Mouse (Mus musculus) forebrain, embryonic 12.5 days (tissue): ENCODE data around the gene Rock2. TPM values are rescaled to one million over a fixed set of nuclear protein-coding genes. Genes with fewer than 3 reads are reported as not detected.

ENCODE experiments used
- ATAC-seq: fragments of 200-750 bp; cut with Nextera tagmentation; 2 replicates; pipeline ENCODE4 v1.8.0; 2017; ENCODE audit warnings: moderate TSS enrichment; ENCODE audit not compliant: low FRiP score
- H3K27ac ChIP-seq: fragments of 300-500 bp; sonication (generic); 2 replicates; pipeline ENCODE4 v1.5.1; 2016; ENCODE audit warnings: mild to moderate bottlenecking
- H3K27me3 ChIP-seq: fragments of 300-500 bp; sonication (generic); 2 replicates; pipeline ENCODE4 v1.6.1; 2016; ENCODE audit warnings: mild to moderate bottlenecking
- H3K36me3 ChIP-seq: fragments of 300-500 bp; sonication (generic); replicated peaks from 2 replicates; pipeline ENCODE4 v1.6.1; 2016; ENCODE audit warnings: mild to moderate bottlenecking
- H3K4me1 ChIP-seq: fragments of 300-500 bp; sonication (generic); 2 replicates; pipeline ENCODE4 v1.6.1; 2016
- H3K4me2 ChIP-seq: fragments of 300-500 bp; sonication (generic); 2 replicates; pipeline ENCODE4 v1.6.1; 2016; ENCODE audit warnings: mild to moderate bottlenecking, moderate library complexity
- H3K4me3 ChIP-seq: fragments of 300-500 bp; sonication (generic); replicated peaks from 2 replicates; pipeline ENCODE4 v1.5.1; 2016; ENCODE audit warnings: mild to moderate bottlenecking
- H3K9ac ChIP-seq: fragments of 300-500 bp; sonication (generic); 2 replicates; pipeline ENCODE4 v1.6.1; 2016; ENCODE audit warnings: mild to moderate bottlenecking
- H3K9me3 ChIP-seq: fragments of 300-500 bp; sonication (generic); 2 replicates; pipeline ENCODE4 v1.6.1; 2016
- WGBS: fragments of 180-500 bp; shearing (Covaris S2); methylation state at CpG from one replicate; pipeline ENCODE4 v1.1.7; 2016; 5-methylcytosine and 5-hydroxymethylcytosine counted together
- polyA plus RNA-seq: library from polyadenylated mRNA; unstranded; fragments of >200 nt; fragmentation: Nextera tagmentation; extraction: Ambion mirVana; gene quantifications from 2 replicates; pipeline ENCODE4 v1.2.1, GENCODE M21; 2016

Gene Rock2
- polyA plus RNA-seq: 21.0 and 22.9 TPM in 2 replicates

DNA sequence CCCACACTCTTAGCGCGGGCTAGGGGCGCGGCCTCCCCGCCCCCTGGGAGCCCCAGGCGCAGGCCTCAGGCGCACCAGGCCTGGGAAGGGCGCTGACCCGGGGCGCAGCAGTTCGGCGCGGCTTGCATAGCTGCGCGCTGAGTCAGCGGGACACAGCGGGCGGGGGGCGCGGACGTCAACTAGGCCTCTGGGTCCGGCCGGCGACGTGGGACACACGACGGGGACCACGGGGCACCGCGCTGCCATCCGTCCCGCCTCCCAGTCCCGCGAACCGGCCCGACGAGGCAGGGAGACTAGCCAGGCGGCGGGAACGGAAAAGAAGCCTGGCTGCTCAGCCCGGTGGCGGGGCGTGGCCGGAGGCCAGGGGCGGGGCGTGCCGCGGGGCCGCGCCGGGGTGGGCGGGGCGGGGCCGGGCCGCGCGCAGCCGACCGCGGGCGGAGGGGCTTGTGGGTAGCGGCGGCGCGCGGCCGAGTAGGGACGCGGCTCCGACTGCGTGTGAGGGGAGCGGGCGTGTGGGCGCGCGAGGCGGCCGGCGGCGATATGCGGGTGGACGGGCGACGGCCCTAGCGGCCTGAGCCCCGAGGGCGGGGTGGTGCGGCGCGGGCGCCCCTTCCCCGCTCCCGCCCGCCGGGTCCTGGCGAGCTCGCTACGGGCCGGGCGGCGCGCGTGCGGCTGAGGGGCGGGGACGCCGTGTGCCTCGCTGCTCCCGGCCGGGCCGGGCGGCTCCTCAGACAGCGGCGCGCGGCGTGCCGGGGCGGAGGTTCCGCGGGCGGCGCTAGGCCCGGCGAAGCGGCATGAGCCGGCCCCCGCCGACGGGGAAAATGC lies at the start of gene Rock2:
Gene Rock2, plus strand, starts transcription at position 500 of the 825 bp plus-strand sequence.
- Histone ChIP-seq H3K4me1 (peaks cover 25% of the 10 kb centered on the region), H3K36me3 (no peaks in the 10 kb centered on the region), H3K9ac (peak within 1 kb of the TSS; percentile 85), H3K27ac (peak within 1 kb of the TSS; percentile 95), H3K4me3 (peak within 1 kb of the TSS; percentile 91), H3K9me3 (no peaks in the 10 kb centered on the region), H3K27me3 (no peaks in the 10 kb centered on the region), H3K4me2 (peak within 1 kb of the TSS; percentile 86)
- under 1% methylated on average over 81 of the region's 130 CpGs for WGBS
- ATAC-seq: peak; percentile 94

- Histone ChIP-seq H3K27me3 (no peaks in the 10 kb centered on the region), H3K4me3 (no peak overlapping the region), H3K9ac (no peak overlapping the region), H3K4me1 (peaks cover 11% of the 10 kb centered on the region), H3K9me3 (no peaks in the 10 kb centered on the region), H3K4me2 (no peak overlapping the region), H3K27ac (no peak overlapping the region), H3K36me3 (no peaks in the 10 kb centered on the region)
- ATAC-seq: no peak
- WGBS: 91% methylated on average over 4 of the region's 4 CpGs
Observed at GRCm38 (mm10) chr12:16847204-16847792, 47.4 kb upstream of the Rock2 start.

GRCm38 (mm10) chr12:16848501-16848900 lies 46.2 kb upstream of the Rock2 start:
- no peaks in the 10 kb centered on the region for H3K9me3 ChIP-seq
- WGBS: 87% methylated on average over 2 of the region's 2 CpGs
- no peak overlapping the region for H3K4me3 ChIP-seq
- H3K27ac ChIP-seq: no peak overlapping the region
- H3K36me3 ChIP-seq: no peaks in the 10 kb centered on the region
- no peak overlapping the region for H3K9ac ChIP-seq
- peaks cover 11% of the 10 kb centered on the region for H3K4me1 ChIP-seq
- H3K4me2 ChIP-seq: no peak overlapping the region
- no peaks in the 10 kb centered on the region for H3K27me3 ChIP-seq
- ATAC-seq: no peak

DNA sequence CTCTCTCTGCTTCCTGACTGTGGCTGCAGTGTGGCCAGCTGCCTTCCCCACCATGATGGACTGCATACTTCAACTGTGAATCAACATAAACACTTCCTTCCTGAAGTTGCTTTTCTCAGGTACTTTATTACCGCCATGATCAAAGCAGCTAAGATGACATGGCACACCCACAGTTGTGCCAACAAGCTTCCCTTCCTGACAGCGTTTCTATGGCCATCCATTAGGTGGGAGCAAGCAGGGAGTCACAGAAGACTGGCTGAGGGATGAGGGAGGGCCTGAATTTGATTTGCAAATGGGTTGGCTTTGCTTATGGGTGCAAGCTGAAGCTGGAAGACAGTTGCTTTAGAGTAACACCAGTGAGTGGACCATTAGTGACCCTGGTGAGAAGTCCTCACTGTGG lies 44.9 kb upstream of the Rock2 start:
- ATAC-seq: no peak
- Histone ChIP-seq H3K4me3 (no peak overlapping the region), H3K36me3 (no peaks in the 10 kb centered on the region), H3K27ac (no peak overlapping the region), H3K27me3 (no peaks in the 10 kb centered on the region), H3K9me3 (no peaks in the 10 kb centered on the region), H3K9ac (no peak overlapping the region), H3K4me1 (peaks cover 8% of the 10 kb centered on the region), H3K4me2 (no peak overlapping the region)
- 64% methylated on average over 2 of the region's 2 CpGs for whole genome bisulfite sequencing

- H3K27me3 ChIP-seq: no peaks in the 10 kb centered on the region
- no peak overlapping the region for H3K27ac ChIP-seq
- H3K4me3 ChIP-seq: no peak overlapping the region
- 51% methylated on average over 16 of the region's 16 CpGs for WGBS
- H3K9ac ChIP-seq: no peak overlapping the region
- no peak overlapping the region for H3K4me2 ChIP-seq
- peaks cover 13% of the 10 kb centered on the region for H3K4me1 ChIP-seq
- H3K36me3 ChIP-seq: no peaks in the 10 kb centered on the region
- no peak; the same call in 1 of the 2 replicates for ATAC-seq
- no peaks in the 10 kb centered on the region for H3K9me3 ChIP-seq
Observed at GRCm38 (mm10) chr12:16850431-16851375, 44.0 kb upstream of the Rock2 start.

DNA sequence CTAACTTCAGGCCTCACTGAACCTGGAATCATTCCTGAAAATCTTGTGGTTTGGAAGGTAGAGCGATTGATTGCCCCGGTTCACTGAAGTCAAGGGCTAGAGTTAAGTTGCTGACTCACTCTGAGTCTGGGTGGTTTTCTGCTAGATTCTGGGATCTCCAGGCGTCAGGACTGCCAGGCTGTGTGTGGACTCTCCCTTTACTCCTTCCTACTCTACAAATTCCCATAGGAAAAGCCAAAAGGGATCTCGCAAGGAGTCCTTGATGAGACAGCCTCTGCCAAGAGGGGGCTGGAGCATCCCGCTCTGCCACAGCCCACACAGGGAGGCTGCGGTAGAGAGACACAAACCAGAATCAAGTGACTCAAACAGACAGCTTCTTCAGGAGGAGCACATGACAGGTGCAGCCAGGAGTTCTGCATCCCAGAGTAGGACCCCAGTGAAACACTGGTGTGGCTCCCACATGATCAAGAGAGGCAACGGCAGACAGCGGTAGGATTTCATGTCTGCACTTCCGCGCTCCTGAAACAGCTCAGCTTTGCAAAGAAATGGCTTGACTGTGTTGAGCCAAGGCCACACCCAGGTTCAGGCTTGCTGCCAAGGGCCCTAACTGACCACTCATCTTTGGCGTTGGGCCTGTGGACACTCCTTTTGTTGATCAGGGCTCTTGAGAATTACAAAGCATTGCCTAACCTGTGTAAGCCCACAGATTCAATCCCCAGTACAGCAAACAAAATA lies 41.1 kb upstream of the Rock2 start:
- ATAC-seq: no peak
- Histone ChIP-seq H3K4me2 (no peak overlapping the region), H3K27ac (no peak overlapping the region), H3K9me3 (no peaks in the 10 kb centered on the region), H3K9ac (no peak overlapping the region), H3K4me3 (no peak overlapping the region), H3K4me1 (peaks cover 23% of the 10 kb centered on the region), H3K36me3 (no peaks in the 10 kb centered on the region), H3K27me3 (no peaks in the 10 kb centered on the region)
- 87% methylated on average over 11 of the region's 11 CpGs for WGBS

GRCm38 (mm10) chr12:16855632-16856305 lies 38.9 kb upstream of the Rock2 start:
- Histone ChIP-seq H3K9ac (no peak overlapping the region), H3K27me3 (no peaks in the 10 kb centered on the region), H3K9me3 (no peaks in the 10 kb centered on the region), H3K4me3 (no peak overlapping the region), H3K4me1 (peaks cover 17% of the 10 kb centered on the region), H3K4me2 (peak overlapping the region; percentile 15; the same call in 1 of the 2 replicates), H3K27ac (peak overlapping the region; percentile 82), H3K36me3 (no peaks in the 10 kb centered on the region)
- WGBS: 8% methylated on average over 6 of the region's 6 CpGs
- ATAC-seq: peak; percentile 96

DNA sequence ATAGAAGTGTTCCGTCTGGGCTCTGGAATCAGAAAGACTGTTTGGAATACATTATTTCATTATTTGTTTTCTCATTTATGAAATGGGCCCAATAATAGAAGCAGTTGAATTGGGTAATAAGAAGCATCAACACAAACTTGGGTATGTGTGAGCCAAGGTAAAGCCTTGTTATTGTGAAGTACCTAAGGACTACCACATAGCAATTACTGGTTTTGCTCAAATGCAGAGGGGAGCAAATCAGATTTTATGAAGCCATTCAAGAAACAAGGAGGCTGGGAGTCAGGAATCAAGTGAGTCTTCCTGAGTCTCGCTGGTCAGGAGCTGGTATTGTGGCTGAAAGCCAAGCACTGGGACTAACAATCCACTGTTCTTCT lies 38.4 kb upstream of the Rock2 start:
- peak overlapping the region; percentile 82 for H3K27ac ChIP-seq
- no peak overlapping the region; the same call in 1 of the 2 replicates for H3K4me2 ChIP-seq

DNA sequence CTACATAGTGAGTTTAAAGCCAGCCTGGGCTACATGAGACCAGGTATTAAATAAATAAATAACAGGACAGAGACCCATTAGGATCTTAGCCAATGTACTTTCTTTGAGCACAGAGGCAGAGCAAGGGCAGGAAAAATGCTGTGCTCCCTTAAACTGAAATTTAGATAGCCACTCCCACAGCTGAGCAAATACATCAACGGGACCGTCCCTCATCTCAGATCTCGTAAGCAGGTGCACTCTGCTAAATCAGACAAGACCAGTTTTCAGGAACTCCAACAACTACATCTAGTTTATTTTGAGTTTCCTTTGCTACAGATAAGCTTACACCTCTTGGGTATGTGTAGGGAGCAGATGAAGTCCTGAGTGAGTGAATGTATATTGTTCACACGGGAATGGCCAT lies 36.6 kb upstream of the Rock2 start:
- Histone ChIP-seq H3K4me2 (no peak overlapping the region), H3K36me3 (no peaks in the 10 kb centered on the region), H3K9me3 (no peaks in the 10 kb centered on the region), H3K9ac (no peak overlapping the region), H3K27me3 (no peaks in the 10 kb centered on the region), H3K4me3 (no peak overlapping the region), H3K27ac (no peak overlapping the region), H3K4me1 (peaks cover 14% of the 10 kb centered on the region)
- 92% methylated on average over 4 of the region's 4 CpGs for WGBS
- no peak for ATAC-seq

More for the DNA sequence above, 38.4 kb upstream of the Rock2 start:
- no peaks in the 10 kb centered on the region for H3K27me3 ChIP-seq
- H3K36me3 ChIP-seq: no peaks in the 10 kb centered on the region
- no peak overlapping the region for H3K9ac ChIP-seq
- WGBS: 36% methylated on average over 2 of the region's 2 CpGs
- peaks cover 14% of the 10 kb centered on the region for H3K4me1 ChIP-seq
- no peak; the same call in 1 of the 2 replicates for ATAC-seq
- no peak overlapping the region for H3K4me3 ChIP-seq
- no peaks in the 10 kb centered on the region for H3K9me3 ChIP-seq

GRCm38 (mm10) chr12:16859781-16860180 lies 34.9 kb upstream of the Rock2 start:
- ATAC-seq: no peak

DNA sequence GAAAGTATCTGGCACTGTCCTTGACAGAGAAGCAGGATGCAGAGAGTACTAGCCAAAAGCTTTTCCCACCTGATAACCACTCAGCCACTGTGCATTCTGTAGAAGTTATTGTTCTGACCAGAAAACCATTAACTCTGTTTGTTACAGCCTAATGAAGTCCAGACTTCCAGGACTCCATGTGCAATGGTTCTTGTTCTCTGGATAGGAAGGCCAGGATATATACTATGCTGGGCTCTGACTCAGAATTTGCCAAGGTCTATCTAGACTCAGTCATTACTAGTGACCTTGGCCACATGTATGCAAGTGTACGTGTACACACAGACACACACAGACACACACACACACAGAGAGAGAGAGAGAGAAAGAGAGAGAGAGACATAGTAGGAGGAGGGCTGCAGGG lies 34.2 kb upstream of the Rock2 start:
- Histone ChIP-seq H3K36me3 (no peaks in the 10 kb centered on the region), H3K27me3 (no peaks in the 10 kb centered on the region), H3K4me3 (no peak overlapping the region), H3K9me3 (no peaks in the 10 kb centered on the region), H3K4me2 (no peak overlapping the region), H3K4me1 (peaks cover 12% of the 10 kb centered on the region), H3K27ac (no peak overlapping the region), H3K9ac (no peak overlapping the region)
- no peak for ATAC-seq
- 68% methylated on average over 1 of the region's 1 CpGs for WGBS

More at GRCm38 (mm10) chr12:16859781-16860180, 34.9 kb upstream of the Rock2 start:
- 87% methylated on average over 2 of the region's 2 CpGs for WGBS
- Histone ChIP-seq H3K9me3 (no peaks in the 10 kb centered on the region), H3K9ac (no peak overlapping the region), H3K36me3 (no peaks in the 10 kb centered on the region), H3K4me1 (peaks cover 14% of the 10 kb centered on the region), H3K4me3 (no peak overlapping the region), H3K4me2 (no peak overlapping the region), H3K27me3 (no peaks in the 10 kb centered on the region), H3K27ac (no peak overlapping the region)
